Mouse (Mus musculus): ENCODE measurements at regions not wholly inside any gene's neighbourhood (a gene's known extent, or its start where the extent isn't known, plus 50 kb on each side); places are given as distances from the start of the nearest gene placed in this dataset.

DNA sequence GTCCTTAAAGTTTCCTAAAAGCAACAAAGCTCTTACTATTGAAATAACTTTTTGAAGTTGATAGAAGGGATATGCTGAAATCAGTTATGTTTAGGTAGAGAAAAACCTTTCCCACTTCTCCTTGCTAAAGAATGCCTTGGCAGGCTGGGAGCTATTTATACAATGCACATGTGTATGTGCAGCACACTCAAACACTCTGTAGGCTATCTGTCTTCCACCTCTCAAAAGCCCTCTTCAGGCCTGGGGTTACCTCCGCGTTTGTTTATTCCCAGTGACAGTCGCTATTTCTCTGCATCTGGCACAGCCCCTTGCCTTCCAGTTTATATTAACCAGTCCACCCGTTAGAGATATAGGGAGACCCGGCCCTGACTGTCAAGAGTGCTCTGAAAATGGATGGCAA lies 66.3 kb upstream of the Lnx1 start:
- DNase-seq: no peak

DNA sequence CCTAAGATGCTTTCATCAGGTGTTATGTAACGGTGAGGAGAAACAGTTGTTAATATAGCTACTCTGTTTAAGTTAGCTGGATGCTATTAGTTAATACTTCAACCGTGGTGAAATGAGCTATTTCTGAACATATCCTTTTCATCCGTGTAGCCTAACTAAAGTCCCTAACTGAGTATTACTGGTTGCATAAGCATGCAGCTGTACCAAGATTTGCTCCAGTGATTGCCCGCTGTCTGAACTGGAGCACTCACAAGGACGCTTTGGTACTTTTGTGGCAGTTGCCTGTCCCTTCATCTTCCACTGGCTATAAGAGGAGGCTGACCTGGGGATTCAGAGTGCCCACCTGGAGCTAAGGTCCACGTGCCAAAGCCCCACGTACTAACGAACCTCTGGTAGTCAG lies 65.3 kb upstream of the Lnx1 start:
- peak in 1 of 2 experiments; percentile 43 for DNase-seq

- DNase-seq: peak in 1 of 2 experiments; percentile 24
These were observed 63.5 kb upstream of the Lnx1 start for GRCm38 (mm10) chr5:74766211-74766610.

GRCm38 (mm10) chr5:74765061-74765767 lies 62.5 kb upstream of the Lnx1 start:
- peak in 1 of 2 experiments; percentile 16 for DNase-seq

DNA sequence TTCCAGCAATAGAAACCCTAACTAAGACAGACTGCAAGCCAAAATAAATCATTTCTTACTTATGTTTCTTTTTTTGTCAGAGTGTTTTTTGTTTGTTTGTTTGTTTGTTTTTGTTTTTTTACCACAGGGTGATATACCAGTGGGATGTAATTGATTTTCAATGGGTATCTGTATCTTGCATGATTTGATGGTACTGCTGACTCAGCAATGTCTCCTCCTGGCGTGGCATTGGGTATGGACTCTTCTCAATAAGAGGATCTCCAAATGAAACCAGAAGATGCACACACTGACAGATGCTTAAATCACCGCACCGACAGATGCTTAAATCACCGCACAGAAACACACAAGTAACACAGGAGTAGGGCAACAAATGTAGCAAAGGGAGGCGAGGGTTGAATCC lies 54.8 kb upstream of the Lnx1 start:
- no peak for DNase-seq

DNA sequence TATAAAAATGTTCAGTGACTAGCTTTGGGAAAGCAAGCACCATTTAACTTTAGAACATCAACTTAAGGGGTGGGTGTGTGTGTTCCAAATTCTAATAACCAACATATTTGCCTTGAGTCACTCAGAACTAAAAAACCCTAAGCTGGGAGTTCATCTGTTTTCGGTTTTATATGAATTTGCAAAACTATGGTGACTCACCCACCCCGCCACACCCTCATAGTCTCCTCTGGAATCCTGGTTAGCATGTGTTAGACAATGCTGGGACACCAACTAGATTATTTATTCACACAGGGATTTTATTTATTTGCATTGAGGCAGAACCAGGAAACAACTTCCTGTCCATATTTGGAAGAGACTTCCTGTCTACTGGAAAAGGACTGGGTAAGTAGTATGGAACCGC lies 50.2 kb upstream of the Lnx1 start:
- DNase-seq: no peak

All from kidney, postnatal 25 days (tissue).